Mouse (Mus musculus) testis, adult 2 months (tissue): ENCODE data around the gene Fads3.

Source experiments
- CTCF ChIP-seq: fragments of 200-500 bp; IDR thresholded peaks from 2 replicates; pipeline ENCODE4 v1.5.1; 2012; ENCODE audit warnings: low read depth, mild to moderate bottlenecking, inconsistent platforms, low read length, moderate library complexity; ENCODE audit not compliant: control insufficient read depth, insufficient read depth, insufficient replicate concordance
- POLR2A ChIP-seq: fragments of 200-500 bp; IDR thresholded peaks from 2 replicates; pipeline ENCODE4 v1.6.1; 2012; ENCODE audit warnings: low read depth, mild to moderate bottlenecking, inconsistent platforms, low read length, moderate library complexity; ENCODE audit not compliant: control insufficient read depth

DNA sequence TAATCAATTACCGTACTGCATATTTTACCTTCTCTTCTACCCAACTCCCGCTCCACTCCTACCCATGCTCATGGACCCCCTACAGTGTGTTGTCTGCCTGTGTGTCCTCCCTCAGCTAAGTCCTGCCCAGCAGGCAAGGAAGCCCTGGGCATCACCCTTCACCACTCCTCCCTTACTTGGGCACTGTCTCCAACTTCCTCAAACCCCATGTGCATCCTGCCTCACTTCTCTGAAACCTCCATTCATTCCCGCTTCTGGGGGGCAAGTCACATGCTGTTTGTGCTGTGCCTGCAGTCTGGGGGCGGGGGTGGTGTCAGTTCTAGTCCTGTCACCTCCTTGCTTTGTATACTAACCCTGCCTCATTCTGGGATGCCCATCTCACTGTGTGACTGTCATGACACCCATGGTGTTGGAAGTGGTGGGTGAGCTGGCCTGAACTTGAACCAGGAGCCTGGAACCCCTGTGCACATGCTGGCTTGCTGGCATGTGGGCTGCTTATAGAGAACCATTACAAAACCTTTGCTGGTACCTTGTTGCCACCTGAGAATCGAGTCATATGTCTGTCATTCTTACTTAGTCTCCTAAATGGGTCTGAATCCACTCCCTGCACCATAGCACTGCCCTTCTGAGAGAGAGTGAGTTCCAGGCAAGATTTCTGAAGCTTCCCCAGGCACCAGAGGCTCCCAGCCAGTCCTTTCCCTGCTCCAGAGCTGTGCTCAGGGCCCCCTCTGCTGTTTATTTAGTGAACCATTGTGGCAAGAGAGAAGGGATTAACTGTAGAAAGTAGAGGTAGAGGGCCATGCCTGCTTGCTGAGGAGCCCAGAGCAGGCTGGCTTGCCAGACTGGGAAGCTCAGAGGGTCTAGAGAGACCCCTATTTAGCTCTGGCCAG, 18.7 kb upstream of the Fads3 start:
- no peak for TF ChIP-seq POLR2A
- TF ChIP-seq CTCF, result 0 out of 2 replicates have a peak, but pooled peaks have one; percentile 11
